Mouse (Mus musculus) subcutaneous adipose tissue, adult 2 months (tissue): ENCODE measurements around the gene Prex1. TPM values are rescaled to one million over a fixed set of nuclear protein-coding genes. Genes with fewer than 3 reads are reported as not detected.

Source experiments
- polyA plus RNA-seq: library from polyadenylated mRNA; depleted of rRNA; stranded (reverse); fragments of >200 nt; gene quantifications from 2 replicates; pipeline ENCODE4 v1.2.3, GENCODE M21; 2012; ENCODE audit warnings: low replicate concordance; rRNA removed

Prex1 gene
- polyA plus RNA-seq = 13.4 and 34.7 TPM in 2 replicates

DNA sequence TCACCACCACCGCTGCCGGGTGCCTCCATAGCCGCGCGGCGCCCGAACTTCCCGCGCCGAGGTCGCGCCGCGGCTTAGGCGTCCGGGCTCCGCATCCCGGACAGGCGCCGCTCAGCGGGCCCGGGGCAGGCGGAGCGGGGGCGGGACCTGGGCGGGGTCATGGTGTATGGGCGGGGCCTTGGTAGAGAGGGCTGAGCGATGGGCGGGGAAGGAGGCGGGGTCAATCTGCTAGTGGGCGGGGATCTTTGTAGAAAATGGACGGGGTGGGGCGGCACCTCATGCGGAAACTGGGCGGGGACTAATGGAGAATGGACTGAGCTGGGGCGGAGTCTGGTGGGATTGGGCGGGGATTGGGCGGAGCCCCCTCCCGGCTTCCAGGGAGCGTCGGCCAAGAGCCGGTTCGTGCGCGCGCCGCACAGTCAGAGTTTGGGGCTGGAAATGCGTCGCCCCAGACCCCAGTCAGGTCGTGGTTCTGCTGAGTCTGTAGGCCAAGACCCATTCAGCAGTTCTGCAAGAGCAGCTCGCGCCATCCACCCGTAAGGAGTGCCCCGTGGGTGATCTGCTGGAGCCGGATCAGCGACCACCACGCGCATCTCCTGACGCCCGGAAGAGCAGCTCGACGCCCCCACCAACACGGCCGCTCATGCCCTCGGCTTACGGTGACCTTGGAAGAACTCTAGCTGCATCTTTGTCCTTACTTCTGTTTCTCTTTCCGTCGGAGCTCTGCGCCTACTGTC, at the start of gene Prex1:
TSS of gene Prex1 (minus strand) at position 143 of the 737 bp plus-strand sequence.

Other genes with a start within 250 kb of the Prex1 start
- gene Trp53rkb, start 78.7 kb upstream of the Prex1 start, polyA plus RNA-seq = 1.9 and 5.8 TPM in 2 replicates
- 15.7 and 17.2 TPM in 2 replicates for gene Arfgef2, start 91.8 kb upstream of the Prex1 start, polyA plus RNA-seq
- gene Cse1l, start 192.2 kb upstream of the Prex1 start, polyA plus RNA-seq = 15.8 and 26.8 TPM in 2 replicates